Mouse (Mus musculus): Measurements from ENCODE around the gene Als2cl.
A peak's percentile ranks its signal among the peaks of the same experiment; 100 is the strongest.

The Als2cl gene

DNA sequence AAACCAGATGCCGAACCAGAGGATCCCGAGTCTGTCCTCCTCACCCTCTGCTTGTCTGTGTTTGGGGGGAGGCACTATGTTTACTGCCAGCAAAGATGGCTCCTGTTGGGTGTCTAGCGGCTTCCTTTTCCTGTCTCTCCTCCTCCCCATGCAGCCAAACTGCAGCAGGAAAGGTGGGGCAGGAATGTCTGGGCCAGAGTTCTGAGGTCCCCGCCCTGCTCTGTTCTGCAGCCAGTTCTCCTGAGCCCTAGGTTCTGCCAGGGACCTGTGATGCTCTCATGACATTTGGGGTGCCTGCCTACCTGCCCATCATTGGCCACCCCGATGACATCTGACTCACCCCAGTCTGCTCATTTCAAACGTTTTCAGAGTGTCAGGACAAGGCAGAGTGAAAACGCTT, 2.3 kb downstream of the Als2cl start:
- peak; percentile 59 to 77 for DNase-seq

DNA sequence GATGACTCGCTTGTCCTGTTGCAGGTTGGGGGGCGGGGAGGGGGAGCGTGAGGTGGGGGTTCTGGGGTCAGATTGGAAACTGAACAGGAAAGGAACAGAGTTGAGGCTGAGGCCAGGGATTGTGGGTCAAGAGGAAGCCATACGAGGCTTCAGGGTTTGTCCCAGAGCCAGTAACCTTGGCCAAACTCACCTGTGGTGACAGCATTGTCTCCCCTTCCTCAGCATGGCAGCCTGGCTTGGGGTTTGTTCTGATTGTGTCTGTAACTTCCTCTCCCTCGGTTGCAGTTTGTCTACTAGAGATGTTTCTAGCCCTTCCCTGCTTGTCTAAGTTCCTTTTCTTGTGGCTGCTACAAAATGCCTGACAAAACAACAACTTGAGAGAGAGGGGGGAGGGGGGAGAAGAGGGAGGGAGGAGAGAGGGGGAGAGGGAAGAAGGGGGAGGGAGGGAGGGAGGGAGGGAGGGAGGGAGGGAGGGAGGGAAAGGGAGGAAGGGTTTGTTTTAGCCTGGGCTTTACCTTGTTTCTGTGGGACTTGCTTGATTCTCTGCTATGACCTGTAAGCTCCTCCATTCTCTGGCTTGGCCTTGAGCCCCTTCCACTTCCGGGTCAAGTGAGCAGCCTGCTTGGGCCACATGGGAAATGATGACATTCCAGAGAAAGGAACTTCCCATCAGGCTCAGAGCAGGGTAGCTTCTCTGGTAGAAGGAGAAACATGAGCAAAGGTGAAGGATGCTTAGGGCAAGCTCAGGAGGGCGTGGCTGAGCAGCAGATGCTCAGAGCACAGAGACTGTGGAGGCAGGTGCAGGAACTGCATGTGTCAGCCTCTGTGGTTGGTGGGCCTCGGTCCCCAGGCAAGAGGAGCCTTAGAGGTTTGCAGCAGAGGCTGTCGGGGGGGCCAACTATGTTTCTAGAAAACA, 8.0 kb downstream of the Als2cl start:
- no peak for DNase-seq

DNA sequence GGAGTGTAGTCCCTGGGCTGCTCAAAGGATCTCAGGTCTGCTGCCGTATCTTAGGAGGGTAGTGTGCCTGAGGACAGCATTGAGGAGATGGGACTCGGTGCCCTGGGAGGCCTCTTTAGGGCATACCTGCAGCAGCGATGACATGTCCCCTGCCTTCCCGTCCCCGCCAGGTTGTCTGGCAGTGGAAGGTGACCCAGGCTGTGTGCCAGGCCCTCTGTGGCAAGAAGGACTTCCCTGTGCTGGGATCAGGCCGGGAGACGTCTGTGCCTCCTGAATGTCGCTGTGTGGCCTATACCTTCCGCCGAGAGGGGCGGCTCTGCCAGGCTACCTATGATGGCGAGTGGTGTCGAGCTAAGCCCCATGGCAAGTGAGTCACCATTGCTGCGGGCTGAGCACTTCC, 9.3 kb downstream of the Als2cl start:
- DNase-seq: peak in 1 of 2 experiments; percentile 24

DNA sequence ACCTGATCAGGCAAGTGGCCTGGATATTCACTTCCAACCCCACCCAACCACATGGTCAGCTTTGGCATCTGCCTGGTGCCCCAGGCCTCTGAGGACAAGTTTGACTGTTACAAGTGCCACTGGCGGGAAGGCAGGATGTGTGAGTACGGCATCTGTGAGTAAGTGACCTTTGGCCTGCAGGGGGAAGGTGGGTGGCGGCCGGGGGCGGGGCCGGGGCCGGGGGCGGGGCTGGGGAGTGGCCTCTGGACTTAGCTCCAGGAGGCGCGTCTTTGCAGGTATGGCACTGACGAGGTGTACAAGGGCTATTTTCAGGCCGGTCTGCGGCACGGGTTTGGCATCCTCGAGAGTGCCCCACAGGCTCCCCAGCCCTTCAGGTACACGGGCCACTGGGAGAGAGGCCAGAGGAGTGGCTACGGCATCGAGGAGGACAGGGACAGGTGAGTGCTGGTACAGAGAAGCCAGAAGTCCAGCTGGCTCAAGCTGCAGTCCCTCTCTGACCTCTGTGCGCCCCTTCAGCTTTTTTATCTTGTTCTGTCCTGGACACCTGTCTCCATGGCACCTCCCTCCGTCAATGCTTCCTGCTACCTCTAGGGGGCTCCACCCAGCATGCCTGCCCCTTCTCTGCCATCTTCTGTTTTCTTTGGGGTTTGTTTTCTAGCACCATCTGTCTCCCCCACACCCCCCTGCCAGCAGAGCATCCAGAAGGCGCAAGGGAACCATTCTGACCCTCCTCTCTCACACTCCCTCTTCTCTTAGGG, 10.5 kb downstream of the Als2cl start:
- DNase-seq: peak in 1 of 2 experiments; percentile 27

DNA sequence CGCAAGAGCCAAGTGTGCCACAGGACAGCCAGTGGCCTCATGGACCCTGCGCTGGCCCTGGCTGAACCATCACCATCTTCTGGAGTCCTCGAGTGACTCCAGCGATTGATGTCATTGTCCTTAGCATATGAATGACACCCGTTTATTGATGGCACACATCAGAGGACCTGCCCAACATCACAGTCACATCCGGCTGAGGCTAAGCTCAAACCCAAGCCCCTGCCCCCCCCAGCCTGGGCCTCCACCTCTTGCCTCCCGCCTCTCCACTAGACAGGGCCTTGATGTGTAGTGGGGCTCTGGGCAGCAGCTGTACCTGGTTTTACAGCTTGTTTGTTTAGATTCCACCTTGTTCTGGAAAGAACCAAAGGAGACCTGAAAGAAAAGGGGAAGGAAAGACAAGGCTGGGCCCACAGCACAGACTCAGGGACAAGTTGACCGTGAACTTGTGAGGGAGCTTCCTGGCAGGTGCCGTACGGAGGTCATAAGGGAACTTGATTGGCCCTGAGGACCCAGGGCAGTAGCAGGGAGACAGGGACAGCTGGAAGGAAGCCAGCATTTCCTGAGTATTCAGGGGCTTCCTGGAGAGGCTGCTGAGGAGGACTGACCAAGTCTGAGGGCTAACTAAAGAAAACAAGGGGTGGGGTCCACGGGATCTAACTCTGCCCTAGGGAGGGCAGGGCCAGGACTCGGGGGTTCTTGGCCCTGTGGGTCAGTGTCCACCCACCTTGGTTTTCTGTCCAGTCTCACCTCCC, 11.6 kb downstream of the Als2cl start:
- DNase-seq: no peak

DNA sequence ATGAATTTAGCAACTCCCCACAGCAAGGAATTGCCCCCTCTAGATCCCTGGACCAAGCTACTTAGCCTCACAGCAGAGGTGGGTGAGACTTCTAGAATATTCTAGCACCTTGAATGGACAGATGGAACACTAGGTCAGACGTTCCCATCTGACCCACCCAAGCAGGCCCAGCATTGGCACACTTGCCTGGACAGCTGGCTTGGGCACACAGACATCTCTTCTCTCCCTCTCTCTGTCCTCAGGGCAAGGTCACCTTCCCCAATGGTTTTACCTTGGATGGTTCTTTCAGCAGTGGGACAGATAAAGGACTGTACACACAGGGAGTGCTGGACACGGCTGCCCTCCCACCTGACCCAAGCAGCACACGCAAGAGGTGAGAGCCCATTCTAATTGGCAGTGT, 12.9 kb downstream of the Als2cl start:
- no peak for DNase-seq

DNA sequence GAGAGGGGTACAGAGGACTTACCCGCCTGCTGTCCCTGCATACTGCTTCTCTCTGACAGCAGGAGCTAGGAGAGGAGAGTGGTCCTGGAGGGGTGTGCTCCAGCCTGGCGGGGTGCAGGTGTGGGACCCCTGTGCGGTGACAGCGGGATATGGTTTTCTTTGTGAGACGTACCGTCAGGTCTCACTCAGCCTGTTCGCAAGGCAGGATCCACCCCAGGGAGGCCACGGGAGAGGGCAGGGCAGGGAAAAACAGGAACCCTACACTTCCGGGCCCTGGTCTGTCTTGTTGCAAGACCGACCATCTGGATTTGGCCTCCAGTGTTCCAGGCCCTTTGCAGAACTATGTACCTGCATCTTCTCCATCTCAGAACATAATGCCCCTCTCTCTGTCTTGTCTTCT, 13.8 kb downstream of the Als2cl start:
- no peak for DNase-seq

DNA sequence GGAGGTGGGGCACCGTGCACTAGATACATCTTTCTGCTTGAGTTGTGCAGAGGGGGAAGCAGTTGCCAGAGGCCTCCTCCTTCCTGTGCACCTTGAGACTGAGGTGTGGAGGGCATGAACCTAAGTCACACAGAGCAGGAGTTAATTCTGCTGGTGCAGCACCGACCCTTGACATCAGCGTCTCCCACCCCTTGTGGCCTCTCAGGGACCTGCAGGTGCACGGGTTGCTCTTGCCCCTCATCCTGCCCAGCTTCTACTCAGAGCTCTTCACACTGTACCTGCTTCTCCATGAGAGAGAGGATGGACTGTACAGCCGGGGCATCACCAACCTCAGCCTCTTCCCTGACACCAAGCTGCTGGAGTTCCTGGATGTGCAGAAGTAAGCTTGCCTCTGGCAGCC, 15.8 kb downstream of the Als2cl start:
- no peak for DNase-seq

DNA sequence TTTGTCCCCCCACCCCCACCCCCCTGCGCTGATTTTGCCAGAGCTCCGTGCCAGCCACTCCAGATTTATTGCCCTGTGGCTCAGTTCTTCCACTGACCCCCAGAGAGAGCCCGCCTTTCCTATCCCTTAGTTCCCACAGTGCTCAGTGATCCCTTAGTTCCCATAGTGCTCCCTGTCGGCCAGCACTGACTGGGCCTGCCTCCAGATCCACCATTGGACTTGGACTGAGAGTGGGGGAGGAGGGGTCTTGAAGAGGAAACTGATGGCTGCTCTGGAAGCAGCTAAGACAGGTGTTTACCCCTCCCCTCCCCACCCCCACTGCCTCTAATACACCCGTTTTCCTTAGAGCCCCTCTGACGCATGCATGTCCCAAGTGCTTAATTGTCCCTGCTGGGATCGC, 16.3 kb downstream of the Als2cl start:
- no peak for DNase-seq

DNA sequence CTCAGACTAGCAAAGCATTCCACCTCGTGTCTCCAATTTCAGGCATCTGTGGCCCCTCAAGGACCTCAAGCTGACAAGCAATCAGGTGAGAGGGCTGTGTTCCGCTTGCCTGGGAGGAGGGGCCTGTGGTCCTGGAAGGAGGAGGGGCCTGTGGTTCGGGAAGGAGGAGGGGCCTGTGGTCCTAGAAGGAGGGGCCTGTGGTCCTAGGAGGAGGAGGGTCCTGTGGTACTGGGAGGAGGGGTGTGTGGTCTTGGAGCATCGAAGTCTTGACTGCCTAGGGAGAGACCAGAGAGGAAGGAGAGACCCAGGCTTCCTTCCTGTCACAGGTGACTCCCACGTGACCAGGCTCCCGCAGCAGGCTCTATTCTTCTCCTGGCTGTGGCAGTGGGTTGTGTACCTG, 16.9 kb downstream of the Als2cl start:
- peak in 1 of 2 experiments; percentile 36 for DNase-seq

DNA sequence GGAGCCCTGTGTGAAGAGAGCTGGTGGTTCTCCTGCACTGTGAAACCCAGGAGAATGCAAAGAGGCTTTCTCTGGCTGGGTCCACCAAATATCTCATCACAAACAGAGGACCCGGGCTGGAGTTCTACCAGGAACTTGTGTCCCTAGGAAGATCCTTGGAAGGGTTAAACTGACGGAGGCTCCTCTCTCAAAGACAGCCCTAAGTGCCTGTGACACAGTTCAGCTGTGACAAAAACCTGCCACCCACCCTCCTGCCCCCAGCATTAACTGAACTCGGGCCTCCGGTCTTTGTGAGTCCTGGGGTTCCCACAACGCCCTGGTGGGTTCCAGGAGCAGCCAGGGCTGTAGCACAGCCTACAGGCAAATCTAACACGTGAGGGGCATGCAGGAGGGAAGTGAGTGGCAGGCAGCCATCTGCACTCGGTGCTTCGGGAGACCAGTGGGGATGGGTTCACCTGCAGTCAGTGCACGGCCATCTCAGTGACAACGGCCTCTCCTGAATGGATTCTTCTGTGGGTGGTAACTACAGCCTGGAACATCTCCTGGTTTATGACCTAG, 19.9 kb downstream of the Als2cl start:
- peak in 1 of 2 experiments; percentile 23 for DNase-seq

DNA sequence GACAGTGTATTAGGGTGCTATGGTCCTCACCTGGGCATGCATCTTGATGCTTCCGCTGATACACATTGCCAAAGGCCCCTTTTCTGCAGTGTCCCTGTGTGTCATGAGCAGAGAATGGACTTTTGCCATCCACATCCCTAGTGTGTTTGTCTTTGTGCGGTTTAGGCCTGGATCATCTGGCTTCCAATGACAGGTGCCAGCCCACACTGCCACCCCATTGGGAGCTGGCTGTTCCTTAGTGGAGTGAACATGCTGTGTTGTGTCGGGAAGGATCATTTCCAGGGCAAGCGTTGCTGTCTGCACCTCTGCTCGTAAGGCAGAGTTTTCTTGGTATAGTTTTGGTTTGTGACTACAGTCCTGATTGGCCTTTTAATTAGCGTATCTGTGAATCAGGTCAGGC, 21.5 kb downstream of the Als2cl start:
- DNase-seq: no peak

DNA sequence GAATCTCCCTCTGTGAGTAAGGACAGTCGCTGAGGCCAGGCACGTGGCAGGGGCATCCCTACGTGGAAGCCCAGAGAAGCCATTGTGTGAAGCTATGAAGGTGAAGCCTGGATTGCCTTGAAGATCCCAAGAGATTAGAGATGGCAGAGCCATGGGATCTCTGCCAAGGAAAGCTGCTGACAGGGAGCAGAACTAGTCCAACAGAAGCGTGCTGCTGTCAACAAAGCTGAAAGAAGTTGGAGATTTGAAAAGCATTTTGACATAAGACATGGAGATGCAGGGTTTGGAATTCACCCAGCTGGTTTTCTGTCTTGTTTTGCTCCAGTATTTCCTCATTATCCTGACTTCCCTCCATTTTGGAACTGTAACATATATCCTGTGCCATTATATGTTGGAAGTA, 22.6 kb downstream of the Als2cl start:
- DNase-seq: no peak

DNA sequence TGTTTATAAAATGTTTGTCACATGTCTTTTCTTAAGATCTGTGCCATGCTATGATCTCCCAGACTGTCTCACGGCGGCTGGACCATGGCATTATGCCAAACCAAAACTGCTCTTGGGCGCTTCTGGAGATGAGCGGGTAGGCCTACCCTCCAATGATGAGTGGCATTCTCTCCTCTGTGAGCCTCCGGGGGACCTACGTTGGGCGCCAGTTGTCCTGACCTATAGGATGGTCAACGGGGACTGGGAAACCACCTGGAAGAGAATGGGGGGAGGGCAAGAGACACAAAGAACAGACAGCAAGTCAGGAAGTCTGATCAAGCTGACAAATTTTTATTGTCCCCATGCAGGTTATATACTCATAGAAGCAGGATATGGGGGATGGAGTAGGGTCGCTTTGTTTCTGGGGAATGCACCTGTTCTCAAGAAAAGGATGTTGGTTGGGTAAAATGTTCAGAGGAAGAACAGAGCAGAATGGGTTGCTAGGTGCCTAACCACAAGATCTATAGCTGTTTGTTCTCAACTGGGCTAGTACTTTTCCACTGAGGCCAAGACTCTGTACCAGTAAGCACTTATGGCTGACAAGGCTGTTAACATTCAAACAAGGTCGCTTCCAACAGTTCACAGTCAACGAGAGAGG, 27.6 kb downstream of the Als2cl start:
- no peak for DNase-seq

DNA sequence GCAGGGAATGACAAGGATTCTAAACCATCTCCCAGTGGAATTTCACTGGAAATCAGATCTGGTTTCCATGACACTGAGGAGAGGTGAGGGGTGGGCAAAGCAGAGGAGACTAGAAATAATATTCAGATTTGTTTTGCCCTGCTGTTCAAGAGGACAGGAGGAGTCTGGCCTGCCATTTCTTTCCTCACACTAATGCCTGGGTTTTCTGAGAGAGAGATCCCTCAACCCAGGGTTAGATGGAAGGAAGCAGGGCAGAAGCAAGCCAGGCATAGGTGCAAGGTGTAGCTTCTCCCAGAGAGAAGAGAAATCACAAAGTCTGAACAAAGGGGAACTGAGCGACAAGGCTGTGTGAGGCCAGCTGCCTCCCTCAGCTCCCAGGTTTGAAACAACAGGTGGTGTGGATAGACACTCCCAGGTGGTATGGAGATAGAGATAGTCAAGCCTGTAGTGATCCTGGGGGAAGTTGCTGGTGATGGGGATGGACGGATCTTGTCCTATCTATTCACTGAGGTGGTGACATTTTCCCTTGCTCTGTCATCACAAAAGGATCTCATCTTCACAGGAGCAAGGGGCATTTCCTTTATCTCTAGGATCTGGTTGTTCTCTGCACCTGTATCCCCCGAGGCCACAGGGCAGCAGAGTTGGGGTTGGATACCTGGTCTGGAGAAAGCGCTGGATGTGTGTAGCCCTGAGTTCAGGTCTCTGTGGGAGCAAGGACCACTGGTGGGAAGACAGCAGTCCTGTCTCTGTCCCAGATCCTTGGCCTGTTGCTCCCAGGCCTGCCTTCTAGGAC, 28.4 kb downstream of the Als2cl start:
- no peak for DNase-seq

DNA sequence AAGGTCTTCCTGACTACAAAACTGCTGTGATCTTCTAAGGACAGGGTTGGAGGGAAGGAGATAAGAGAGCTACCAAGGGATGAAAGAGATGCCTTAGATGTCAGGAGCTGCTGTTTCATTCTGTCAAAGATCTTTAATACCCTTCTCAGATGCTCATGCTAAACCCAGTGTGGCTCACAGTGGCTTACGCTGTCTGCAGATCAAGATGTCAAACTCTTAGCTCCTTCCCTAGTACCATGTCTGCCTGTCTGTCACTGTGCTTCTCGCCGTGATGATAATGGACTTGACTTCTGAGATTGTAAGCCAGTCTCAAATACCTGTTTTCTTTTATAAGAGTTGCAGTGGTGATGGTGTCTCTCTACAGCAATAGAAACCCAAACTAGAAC, 29.0 kb downstream of the Als2cl start:
- no peak for DNase-seq

DNA sequence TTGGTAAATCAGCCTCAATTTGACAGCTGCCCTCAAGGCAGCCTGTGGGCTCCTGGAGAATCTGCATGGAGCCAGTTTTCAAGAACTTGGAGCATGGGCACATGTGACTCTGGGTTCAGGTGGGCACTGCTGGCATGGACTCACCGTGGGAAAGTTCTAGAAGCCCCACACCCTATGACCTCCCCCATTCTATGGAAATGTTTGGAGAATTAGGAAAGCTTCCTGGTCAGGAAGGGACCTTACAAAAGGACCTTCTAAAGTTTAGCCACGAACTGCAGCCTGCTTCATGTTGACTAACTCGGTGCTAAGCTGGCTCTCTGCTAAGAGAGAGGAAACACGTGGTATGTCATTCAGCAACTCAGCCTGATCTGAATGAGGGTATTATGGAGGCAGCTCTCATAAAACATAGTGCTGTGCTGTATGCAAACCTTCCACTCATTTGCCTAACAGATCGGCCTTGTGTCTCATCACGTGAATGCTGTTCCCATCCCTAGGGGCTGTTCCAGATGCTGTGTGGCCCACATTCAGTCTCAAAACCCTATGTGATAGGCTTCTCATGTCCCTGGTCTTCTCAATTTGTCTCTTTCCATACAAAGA, 29.8 kb downstream of the Als2cl start:
- DNase-seq: no peak

DNA sequence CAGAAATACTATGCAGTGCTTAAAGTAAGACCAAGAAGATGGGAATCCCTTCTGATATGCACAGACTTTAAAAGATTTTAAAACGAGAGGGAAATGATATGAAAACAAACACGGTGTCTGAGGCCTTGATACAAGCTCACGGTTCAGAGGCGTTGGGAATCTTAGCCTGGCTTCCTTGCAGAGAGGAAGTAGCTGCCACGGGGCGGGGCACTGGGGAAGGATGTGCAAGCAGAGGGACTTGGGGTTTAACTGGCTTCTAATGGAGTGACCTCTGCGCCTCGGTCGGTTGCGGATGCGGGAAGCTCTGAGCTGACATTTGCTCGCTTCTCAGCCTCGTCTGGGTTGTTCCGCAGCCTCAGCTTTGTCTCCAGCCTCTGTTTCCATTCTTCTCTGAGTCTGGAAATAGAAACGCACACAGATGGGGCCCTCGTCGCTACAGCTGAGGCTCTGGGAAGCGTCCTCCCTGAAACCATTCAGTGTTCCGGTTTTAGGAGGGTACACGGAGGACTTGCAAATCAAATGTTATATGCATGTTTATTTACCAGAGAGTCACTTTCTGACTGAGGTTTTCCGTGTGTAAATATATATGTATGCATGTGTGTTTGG, 35.1 kb downstream of the Als2cl start:
- no peak for DNase-seq

DNA sequence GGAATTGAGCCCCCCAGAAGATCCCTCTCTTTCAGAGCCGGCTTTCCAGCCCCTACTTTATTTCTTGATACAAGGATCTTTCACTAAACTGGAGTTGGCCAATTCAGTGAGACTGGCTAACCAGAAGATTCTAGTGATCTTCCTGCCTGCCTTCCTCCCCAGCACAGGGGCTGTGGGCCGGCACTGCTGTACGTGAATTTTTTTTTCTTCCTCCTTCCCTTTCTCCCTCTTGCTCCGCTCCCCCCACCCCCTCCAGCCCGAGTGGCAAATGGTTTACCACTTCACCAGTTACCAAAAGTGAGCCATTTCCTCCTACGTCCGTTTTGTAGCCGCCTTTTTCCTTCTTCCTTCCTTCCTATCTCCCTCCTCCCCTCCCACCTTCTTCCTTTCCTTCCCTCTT, 35.8 kb downstream of the Als2cl start:
- no peak for DNase-seq

DNA sequence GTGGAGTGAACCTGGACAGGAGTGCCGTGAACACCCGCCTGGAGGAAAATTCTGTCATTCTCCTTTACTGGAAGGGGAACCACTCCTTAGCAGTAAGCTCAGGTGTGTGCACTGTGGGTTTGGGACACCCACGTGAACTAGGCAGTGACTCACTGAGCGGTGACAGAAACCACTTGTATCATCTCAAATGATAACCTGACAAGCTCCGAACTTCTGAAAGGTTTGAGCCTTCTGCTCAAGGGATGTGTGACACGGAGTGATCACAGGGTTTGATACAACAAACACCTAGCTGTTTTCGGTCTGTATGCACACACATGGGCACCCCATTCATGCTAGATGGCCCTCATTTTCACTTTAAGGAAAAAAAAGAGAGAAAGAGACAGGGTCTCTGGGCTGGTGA, 37.1 kb downstream of the Als2cl start, which contains the start of gene Fam240a:
Fam240a (minus strand) TSS at position 76 of the 400 bp plus-strand sequence.
- no peak for DNase-seq
